Mouse (Mus musculus): ENCODE measurements around the gene Gpcpd1. TPM values are rescaled to one million over a fixed set of nuclear protein-coding genes. Genes with fewer than 3 reads are reported as not detected.

The Gpcpd1 gene
- polyA plus RNA-seq, 1 experiment = 6.1 TPM

DNA sequence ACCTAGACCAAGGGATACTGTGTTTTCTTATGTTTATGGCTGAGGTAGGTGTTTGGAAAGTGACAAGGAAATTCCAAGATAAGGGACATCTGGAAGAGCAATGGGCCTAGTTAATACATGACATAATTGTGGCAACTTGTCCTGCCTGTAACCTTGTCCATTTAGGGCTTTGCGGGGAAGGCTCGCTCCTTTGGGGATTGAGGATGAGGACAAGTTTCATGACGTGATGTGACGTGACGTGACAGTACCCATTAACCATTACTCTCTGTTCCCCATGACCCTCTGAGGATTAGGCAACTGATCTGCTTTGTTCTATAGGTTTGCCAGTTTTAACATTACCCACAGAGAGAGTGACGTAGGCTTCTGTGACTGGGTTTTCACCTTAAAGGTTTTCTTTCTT, 81.7 kb downstream of the Gpcpd1 start:
- no peak overlapping the region for H3K4me3 ChIP-seq (ENCODE audit: insufficient read depth, low read depth, low read length)
- no peak for TF ChIP-seq CTCF (conservative IDR thresholded peaks at IDR 0.05; ENCODE audit: insufficient read depth, insufficient read length, low read depth, low read length)
- TF ChIP-seq POLR2A (IDR thresholded peaks at IDR 0.05; ENCODE audit: low read depth, low read length) = no peak
- DNase-seq = no peak
- WGBS = 96% methylated on average over 6 of the region's 6 CpGs
- no peak overlapping the region for H3K27ac ChIP-seq (ENCODE audit: insufficient read depth, low read depth, low read length)
- H3K36me3 ChIP-seq (ENCODE audit: control insufficient read depth, insufficient read depth, low read length) = no peaks in the 10 kb centered on the region
- H3K27me3 ChIP-seq (replicated peaks; ENCODE audit: control insufficient read depth, insufficient read depth, low read length) = no peaks in the 10 kb centered on the region
- H3K4me1 ChIP-seq (ENCODE audit: control insufficient read depth, insufficient read depth, low read length) = no peaks in the 10 kb centered on the region

DNA sequence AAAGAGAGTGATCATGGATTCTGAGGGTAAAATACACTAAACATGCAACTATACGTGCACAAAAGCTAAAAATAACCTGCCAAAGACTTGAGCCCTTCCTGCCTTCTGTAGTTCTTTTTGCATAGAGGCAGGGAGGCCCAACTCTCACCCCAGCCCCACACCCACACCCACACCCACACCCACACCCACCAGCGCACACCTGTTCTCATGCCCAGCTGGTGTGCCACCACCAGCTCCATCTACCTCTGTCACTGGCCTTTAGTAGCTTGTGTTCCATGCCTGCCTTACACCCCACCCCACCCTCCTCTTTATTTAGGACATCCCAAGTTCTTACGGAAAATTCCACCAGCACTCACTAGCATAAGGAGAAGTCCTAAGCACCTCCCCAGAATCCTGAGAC, 89.2 kb downstream of the Gpcpd1 start:
- Histone ChIP-seq H3K4me3 (ENCODE audit: insufficient read depth, low read depth, low read length) (no peak overlapping the region), H3K36me3 (ENCODE audit: control insufficient read depth, insufficient read depth, low read length) (no peaks in the 10 kb centered on the region), H3K4me1 (ENCODE audit: control insufficient read depth, insufficient read depth, low read length) (no peaks in the 10 kb centered on the region), H3K27ac (ENCODE audit: insufficient read depth, low read depth, low read length) (no peak overlapping the region), H3K27me3 (replicated peaks; ENCODE audit: control insufficient read depth, insufficient read depth, low read length) (no peaks in the 10 kb centered on the region)
- TF ChIP-seq CTCF (conservative IDR thresholded peaks at IDR 0.05; ENCODE audit: insufficient read depth, insufficient read length, low read depth, low read length) (no peak), POLR2A (IDR thresholded peaks at IDR 0.05; ENCODE audit: low read depth, low read length) (no peak)
- WGBS = 76% methylated on average over 3 of the region's 3 CpGs
- DNase-seq = no peak

DNA sequence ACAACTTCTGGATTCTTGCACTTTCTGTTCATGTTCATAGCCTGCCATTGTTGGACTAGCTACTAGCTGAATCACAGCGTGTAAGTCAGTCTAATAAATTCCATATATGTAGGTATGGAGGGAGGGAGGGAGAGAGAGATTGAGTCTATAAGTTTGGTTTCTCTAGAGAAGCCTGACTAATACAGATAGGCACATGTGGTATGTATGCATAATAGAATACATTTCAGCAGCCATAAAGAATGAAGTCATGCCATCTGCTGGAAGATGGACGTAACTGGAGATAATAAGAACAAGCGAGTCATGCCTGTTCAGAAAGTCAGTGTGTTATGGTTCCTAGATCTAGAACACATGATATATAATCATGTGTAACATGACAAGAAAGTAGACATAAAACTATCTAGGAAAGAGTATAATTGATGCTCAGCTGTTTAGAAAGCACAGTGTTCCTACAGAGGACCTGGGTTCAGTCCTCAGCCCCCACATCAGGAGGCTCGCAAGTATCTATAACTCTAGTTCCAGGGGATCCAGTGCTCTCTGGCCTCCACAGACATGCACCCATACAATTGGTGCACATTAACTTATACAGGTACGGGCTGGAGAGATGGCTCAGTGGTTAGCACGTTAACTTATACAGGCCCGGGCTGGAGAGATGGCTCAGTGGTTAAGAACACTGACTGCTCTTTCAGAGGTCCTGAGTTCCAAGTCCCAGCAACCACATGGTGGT, 90.0 kb downstream of the Gpcpd1 start:
- 80% methylated on average over 7 of the region's 7 CpGs for WGBS
- H3K27me3 ChIP-seq (replicated peaks; ENCODE audit: control insufficient read depth, insufficient read depth, low read length) = no peaks in the 10 kb centered on the region
- no peak for DNase-seq

DNA sequence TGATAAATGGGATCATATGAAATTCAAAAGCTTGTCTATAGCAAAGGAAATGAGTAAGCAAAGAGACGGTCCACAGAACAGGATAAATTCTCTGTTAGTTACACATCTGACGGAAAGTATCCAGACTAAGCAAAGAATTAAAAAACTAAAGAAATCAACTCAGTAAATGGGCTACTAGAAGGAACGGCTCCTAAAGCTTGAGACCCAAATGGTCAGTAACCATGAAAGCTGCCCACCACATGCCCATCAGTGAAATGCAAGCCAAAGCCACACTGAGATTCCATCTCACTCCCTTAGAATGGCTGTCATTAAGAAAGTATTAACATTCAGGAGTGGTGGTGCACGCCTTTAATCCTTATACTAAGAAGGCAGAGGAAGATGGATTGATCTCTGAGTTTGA, 94.3 kb downstream of the Gpcpd1 start:
- no peak overlapping the region for H3K27ac ChIP-seq (ENCODE audit: insufficient read depth, low read depth, low read length)
- 81% methylated on average over 4 of the region's 4 CpGs for WGBS

More for the DNA sequence above, 90.0 kb downstream of the Gpcpd1 start:
- TF ChIP-seq CTCF (conservative IDR thresholded peaks at IDR 0.05; ENCODE audit: insufficient read depth, insufficient read length, low read depth, low read length) (no peak), POLR2A (IDR thresholded peaks at IDR 0.05; ENCODE audit: low read depth, low read length) (no peak)
- Histone ChIP-seq H3K36me3 (ENCODE audit: control insufficient read depth, insufficient read depth, low read length) (no peaks in the 10 kb centered on the region), H3K4me3 (ENCODE audit: insufficient read depth, low read depth, low read length) (no peak overlapping the region), H3K27ac (ENCODE audit: insufficient read depth, low read depth, low read length) (no peak overlapping the region), H3K4me1 (ENCODE audit: control insufficient read depth, insufficient read depth, low read length) (no peaks in the 10 kb centered on the region)

DNA sequence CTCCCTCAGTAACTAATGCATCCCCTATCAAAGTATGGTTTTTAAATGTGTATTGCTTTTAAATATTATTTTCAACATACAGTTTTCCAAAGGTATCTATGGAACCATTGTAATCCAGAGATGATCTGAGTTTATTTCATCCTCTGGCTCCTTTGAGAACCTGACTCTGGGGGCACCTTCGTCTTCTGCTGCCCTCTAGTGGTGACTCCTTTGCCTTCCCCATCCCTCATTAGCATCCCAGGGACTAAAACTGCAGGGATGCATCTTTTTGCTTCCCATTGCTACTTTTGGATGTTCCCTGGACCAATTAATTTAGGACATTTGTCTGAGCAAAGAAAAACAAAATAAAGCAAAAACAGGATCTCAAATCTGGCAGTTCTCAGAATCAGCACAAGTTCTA, 102.1 kb downstream of the Gpcpd1 start:
- TF ChIP-seq CTCF (conservative IDR thresholded peaks at IDR 0.05; ENCODE audit: insufficient read depth, insufficient read length, low read depth, low read length) (peak; percentile 90), POLR2A (IDR thresholded peaks at IDR 0.05; ENCODE audit: low read depth, low read length) (no peak)
- peak; percentile 58 for DNase-seq
- Histone ChIP-seq H3K4me1 (ENCODE audit: control insufficient read depth, insufficient read depth, low read length) (no peaks in the 10 kb centered on the region), H3K27me3 (replicated peaks; ENCODE audit: control insufficient read depth, insufficient read depth, low read length) (no peaks in the 10 kb centered on the region), H3K27ac (ENCODE audit: insufficient read depth, low read depth, low read length) (no peak overlapping the region), H3K4me3 (ENCODE audit: insufficient read depth, low read depth, low read length) (no peak overlapping the region), H3K36me3 (ENCODE audit: control insufficient read depth, insufficient read depth, low read length) (no peaks in the 10 kb centered on the region)
- 0% methylated on average over 1 of the region's 1 CpGs for WGBS

More for the DNA sequence above, 94.3 kb downstream of the Gpcpd1 start:
- no peak overlapping the region for H3K4me3 ChIP-seq (ENCODE audit: insufficient read depth, low read depth, low read length)
- no peaks in the 10 kb centered on the region for H3K36me3 ChIP-seq (ENCODE audit: control insufficient read depth, insufficient read depth, low read length)
- no peak for DNase-seq
- H3K27me3 ChIP-seq (replicated peaks; ENCODE audit: control insufficient read depth, insufficient read depth, low read length) = no peaks in the 10 kb centered on the region
- TF ChIP-seq CTCF (conservative IDR thresholded peaks at IDR 0.05; ENCODE audit: insufficient read depth, insufficient read length, low read depth, low read length) = no peak
- no peak for TF ChIP-seq POLR2A (IDR thresholded peaks at IDR 0.05; ENCODE audit: low read depth, low read length)
- H3K4me1 ChIP-seq (ENCODE audit: control insufficient read depth, insufficient read depth, low read length) = no peaks in the 10 kb centered on the region

DNA sequence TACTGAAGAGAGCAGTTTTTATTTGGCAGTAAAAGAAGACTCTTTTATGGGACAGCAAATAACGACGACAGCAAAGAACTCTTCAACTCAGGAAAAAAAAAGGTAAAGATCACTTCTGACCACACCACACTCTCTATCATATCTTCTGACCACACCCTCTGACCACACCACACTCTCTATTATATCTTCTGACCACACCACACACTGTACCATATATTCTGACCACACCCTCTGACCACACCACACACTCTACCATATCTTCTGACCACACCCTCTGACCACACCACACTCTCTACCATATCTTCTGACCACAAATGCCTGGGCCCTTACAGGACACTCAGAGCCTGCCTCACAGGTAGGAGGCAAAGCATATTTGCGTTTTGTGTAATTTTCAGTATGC, 106.0 kb downstream of the Gpcpd1 start:
- no peaks in the 10 kb centered on the region for H3K36me3 ChIP-seq (ENCODE audit: control insufficient read depth, insufficient read depth, low read length)
- H3K27me3 ChIP-seq (replicated peaks; ENCODE audit: control insufficient read depth, insufficient read depth, low read length) = no peaks in the 10 kb centered on the region
- 43% methylated on average over 3 of the region's 3 CpGs for WGBS
- TF ChIP-seq POLR2A (IDR thresholded peaks at IDR 0.05; ENCODE audit: low read depth, low read length) (no peak), CTCF (conservative IDR thresholded peaks at IDR 0.05; ENCODE audit: insufficient read depth, insufficient read length, low read depth, low read length) (no peak)
- H3K27ac ChIP-seq (ENCODE audit: insufficient read depth, low read depth, low read length) = no peak overlapping the region
- no peak for DNase-seq
- no peaks in the 10 kb centered on the region for H3K4me1 ChIP-seq (ENCODE audit: control insufficient read depth, insufficient read depth, low read length)
- H3K4me3 ChIP-seq (ENCODE audit: insufficient read depth, low read depth, low read length) = no peak overlapping the region

Other genes starting within 250 kb of the Gpcpd1 start
- gene Prokr2, start 202.3 kb downstream of the Gpcpd1 start, polyA plus RNA-seq (2012; rRNA removed) = not detected in 2 replicates
- gene Shld1, start 99.2 kb upstream of the Gpcpd1 start, polyA plus RNA-seq (2012; rRNA removed) = 12.9 and 15.3 TPM in 2 replicates
- 0.04 and 0.19 TPM in 2 replicates for gene Chgb, start 193.5 kb upstream of the Gpcpd1 start, polyA plus RNA-seq (2012; rRNA removed)
- 2.9 and 4.3 TPM in 2 replicates for gene Trmt6, start 228.3 kb upstream of the Gpcpd1 start, polyA plus RNA-seq (2012; rRNA removed)
- 0.77 and 0.88 TPM in 2 replicates for gene Mcm8, start 228.4 kb upstream of the Gpcpd1 start, polyA plus RNA-seq (2012; rRNA removed)